Mouse (Mus musculus) bone marrow, adult 2 months (tissue): ENCODE measurements at regions not wholly inside any gene's neighbourhood (a gene's known extent, or its start where the extent isn't known, plus 50 kb on each side); places are given as distances from the start of the nearest gene placed in this dataset.
"Not testable (repeated sequence)": the region's sequence is repeated elsewhere in the genome, so short reads cannot be mapped to it uniquely, and the experiment has no call there.

Experiments used
- CTCF ChIP-seq: fragments of 200-500 bp; IDR thresholded peaks from 2 replicates; pipeline ENCODE4 v1.5.1; 2011; ENCODE audit warnings: low read length, control low read depth; ENCODE audit not compliant: control insufficient read depth, insufficient read depth
- POLR2A ChIP-seq: fragments of 200-500 bp; IDR thresholded peaks from 2 replicates; pipeline ENCODE4 v1.6.1; 2011; ENCODE audit warnings: low read depth, mild to moderate bottlenecking, control low read depth, low read length, borderline replicate concordance; ENCODE audit not compliant: control insufficient read depth

- TF ChIP-seq CTCF, POLR2A: not testable (repeated sequence)
Observed at GRCm38 (mm10) chr14:52801705-52802104, 306.2 kb upstream of the Olfr1507 start.
